Mouse (Mus musculus) Patski (cell line): ENCODE results near the gene Arfgap3. TPM values are rescaled to one million over a fixed set of nuclear protein-coding genes. Genes with fewer than 3 reads are reported as not detected.
"Not testable (repeated sequence)": the region's sequence is repeated elsewhere in the genome, so short reads cannot be mapped to it uniquely, and the experiment has no call there.

Experiments used
- ATAC-seq: fragments of 100-300 bp; one replicate; pipeline ENCODE4 v1.8.0; 2021
- CTCF ChIA-PET: fragments of 350-600 bp; sonication (Branson Sonifier 250); formaldehyde crosslinking; loops from one replicate; lab custom pipeline; 2022; ENCODE audit warnings: inconsistent platforms; lab: Charles Lee
- POLR2A ChIA-PET: fragments of 350-600 bp; sonication (Branson Sonifier 250); formaldehyde crosslinking; loops from one replicate; lab custom pipeline; 2022; ENCODE audit warnings: antibody characterized with exemption, inconsistent platforms; lab: Charles Lee
- DNase-seq: peaks from one replicate; pipeline ENCODE4 v3.0.0-alpha.2; 2011; ENCODE audit warnings: low read depth, low spot score
- H3K27me3 ChIP-seq: fragments of 371-371 bp; one replicate; pipeline ENCODE4 v1.5.1; 2021
- CTCF ChIP-seq: fragments of 100-300 bp; IDR thresholded peaks from one replicate; pipeline ENCODE4 v1.5.1; 2021
- in situ Hi-C: fragments of 300-500 bp; cut with MboI; formaldehyde crosslinking; loops from 3 replicates; pipeline ENCODE4 v1.11.1; 2018; ENCODE audit warnings: low pct_unique_long_range_greater_than_20kb, mixed read lengths
- polyA plus RNA-seq: library from polyadenylated mRNA; unstranded; gene quantifications from one replicate; pipeline ENCODE4 v1.2.3, GENCODE M21; 2021

The Arfgap3 gene
- polyA plus RNA-seq, 1 experiment from 2014 or later = 43.5 TPM

DNA sequence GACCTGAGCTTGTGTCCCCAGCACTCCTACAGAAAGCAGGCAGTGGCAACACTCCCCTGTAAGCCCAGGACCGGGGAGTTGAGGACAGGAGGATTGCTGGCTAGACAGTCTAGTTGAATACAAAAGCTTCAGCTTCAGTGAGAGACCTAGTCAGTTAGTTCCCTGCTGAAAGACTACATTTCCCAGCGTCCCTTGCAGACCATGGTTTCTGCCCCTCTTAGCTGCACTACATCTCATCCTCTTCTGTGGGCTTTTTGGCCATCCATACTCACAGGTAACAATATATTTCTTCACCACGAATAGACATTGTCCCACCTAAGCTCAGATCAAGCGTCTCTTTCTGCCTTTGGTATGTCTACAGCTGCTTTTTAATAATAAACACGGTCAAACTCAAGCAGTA is 67.7 kb downstream of the Arfgap3 start:
- no peaks in the 10 kb centered on the region for H3K27me3 ChIP-seq
- POLR2A ChIA-PET = no interaction called here
- DNase-seq = no peak
- no peak for ATAC-seq
- CTCF ChIA-PET = interaction anchor here (0.9 to 1.1 kb wide), 2 partner anchors 34 to 73 kb away, joined by 3 read pairs; no protein-coding TSS in a partner anchor
- in situ Hi-C loops = no loop called here
- TF ChIP-seq CTCF = no peak

DNA sequence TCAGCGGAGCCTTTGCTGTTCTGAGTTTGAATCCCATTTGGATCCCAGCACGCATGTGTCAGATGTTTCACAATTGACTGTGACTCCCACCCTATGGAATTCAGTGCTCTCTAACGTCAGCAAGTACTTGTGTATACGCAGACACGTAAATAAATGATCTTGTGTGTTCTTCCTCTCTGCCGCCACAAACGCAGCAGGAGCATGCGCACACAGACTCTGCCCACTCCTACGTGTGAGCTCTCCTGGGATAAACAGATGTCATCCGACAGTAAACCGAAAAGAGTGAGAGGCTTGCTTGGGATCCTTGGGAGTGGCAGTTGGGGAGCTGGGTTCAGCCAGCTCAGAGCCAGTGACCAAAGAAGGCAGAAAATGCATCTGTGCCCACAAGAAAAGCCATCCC is 68.7 kb downstream of the Arfgap3 start:
- POLR2A ChIA-PET = no interaction called here
- ATAC-seq (no peak), DNase-seq (no peak)
- in situ Hi-C loops = no loop called here
- no peak for TF ChIP-seq CTCF
- H3K27me3 ChIP-seq = no peaks in the 10 kb centered on the region
- CTCF ChIA-PET = interaction anchor here (1.1 kb wide), 1 partner anchor 66 kb away, joined by 3 read pairs; no protein-coding TSS in a partner anchor

DNA sequence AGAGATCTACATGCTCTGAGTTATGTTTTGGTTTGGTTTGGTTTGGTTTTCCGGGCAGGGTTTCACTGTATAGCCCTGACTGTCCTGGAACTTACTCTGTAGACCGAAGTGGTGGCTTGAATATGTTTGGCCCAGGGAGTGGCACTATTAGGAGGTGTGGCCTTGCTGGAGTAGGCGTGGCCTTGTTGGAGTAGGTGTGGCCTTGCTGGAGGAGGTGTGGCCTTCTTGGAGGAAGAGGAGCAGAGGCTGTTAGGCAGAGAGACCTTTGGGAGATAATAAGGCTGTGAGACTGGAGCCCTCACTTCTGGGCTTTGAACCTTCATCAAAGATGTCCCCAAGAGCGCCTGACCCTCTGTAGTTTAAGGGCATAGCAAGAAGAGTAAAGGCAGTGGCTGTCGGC is 71.5 kb downstream of the Arfgap3 start:
- CTCF ChIA-PET = no interaction called here
- H3K27me3 ChIP-seq = no peaks in the 10 kb centered on the region
- in situ Hi-C loops = no loop called here
- POLR2A ChIA-PET = no interaction called here
- no peak for TF ChIP-seq CTCF
- ATAC-seq (no peak), DNase-seq (no peak)

- in situ Hi-C loops = no loop called here
- no peak for TF ChIP-seq CTCF
- no peak for DNase-seq
- POLR2A ChIA-PET = no interaction called here
- no peaks in the 10 kb centered on the region for H3K27me3 ChIP-seq
- ATAC-seq = no peak
- CTCF ChIA-PET = interaction anchor here (1.7 kb wide), 1 partner anchor 12 kb away, joined by 3 read pairs; no protein-coding TSS in a partner anchor
These were observed 72.6 kb downstream of the Arfgap3 start for GRCm38 (mm10) chr15:83277451-83277850.

- DNase-seq, ATAC-seq, in situ Hi-C loops, H3K27me3 ChIP-seq, CTCF ChIA-PET, POLR2A ChIA-PET: not testable (repeated sequence)
These were observed 75.8 kb downstream of the Arfgap3 start for GRCm38 (mm10) chr15:83274237-83274636.

- ATAC-seq = no peak
- in situ Hi-C loops = no loop called here
- no peaks in the 10 kb centered on the region for H3K27me3 ChIP-seq
- TF ChIP-seq CTCF = no peak
- DNase-seq = no peak
- ChIA-PET POLR2A (interaction anchor here (0.6 kb wide), 1 partner anchor 205 kb away, joined by 3 read pairs; no protein-coding TSS in a partner anchor), CTCF (no interaction called here)
These were observed 77.0 kb downstream of the Arfgap3 start for GRCm38 (mm10) chr15:83273017-83273416.

DNA sequence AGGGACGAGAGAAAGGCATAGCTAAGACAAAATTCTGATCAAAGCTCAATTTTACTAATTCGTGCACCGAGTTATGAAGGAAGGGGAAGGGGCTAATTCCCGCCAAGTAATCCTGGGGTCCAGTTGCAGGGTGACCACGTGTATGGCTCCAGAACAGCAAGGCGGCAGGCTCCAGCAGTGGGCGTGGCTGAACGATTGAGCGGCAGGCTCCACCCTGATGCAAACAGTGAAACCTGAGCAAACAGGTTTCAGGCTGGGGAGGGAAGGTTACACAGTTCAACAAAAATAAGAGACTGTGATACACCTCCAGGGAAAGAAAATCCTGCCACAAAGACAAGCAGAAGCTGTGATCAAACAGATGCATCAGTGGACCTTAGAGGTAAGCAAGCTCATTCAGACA is 78.8 kb downstream of the Arfgap3 start:
- CTCF ChIA-PET, POLR2A ChIA-PET, ATAC-seq, DNase-seq, in situ Hi-C loops, H3K27me3 ChIP-seq: not testable (repeated sequence)

GRCm38 (mm10) chr15:83269985-83270384 is 80.1 kb downstream of the Arfgap3 start:
- in situ Hi-C loops, ATAC-seq, CTCF ChIA-PET, POLR2A ChIA-PET, DNase-seq, H3K27me3 ChIP-seq: not testable (repeated sequence)

DNA sequence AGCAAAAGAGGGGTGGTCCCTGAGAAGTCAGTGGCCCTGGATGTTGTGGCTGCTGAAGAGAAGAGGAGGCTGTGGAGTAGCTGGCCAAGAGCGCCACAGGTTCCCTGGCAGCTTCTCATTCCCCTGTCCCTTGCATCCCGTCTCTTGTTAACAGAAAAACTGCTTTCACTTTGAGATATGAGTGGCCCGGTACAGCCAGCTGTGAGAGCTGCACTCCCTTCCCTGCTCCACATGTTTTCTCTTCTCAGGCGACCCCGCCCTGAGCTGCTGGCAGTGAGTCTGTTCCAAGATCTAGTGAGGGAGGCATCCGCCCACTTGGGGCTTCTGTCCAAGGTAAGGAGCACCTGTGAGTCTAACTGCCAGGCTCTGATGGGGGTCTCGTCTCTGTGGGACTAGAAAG is 81.6 kb downstream of the Arfgap3 start:
- POLR2A ChIA-PET, H3K27me3 ChIP-seq, DNase-seq, CTCF ChIA-PET, in situ Hi-C loops, ATAC-seq: not testable (repeated sequence)

- DNase-seq (no peak), ATAC-seq (no peak)
- ChIA-PET CTCF (no interaction called here), POLR2A (no interaction called here)
- in situ Hi-C loops = no loop called here
- H3K27me3 ChIP-seq = no peaks in the 10 kb centered on the region
- TF ChIP-seq CTCF = no peak
These were observed 84.8 kb downstream of the Arfgap3 start for GRCm38 (mm10) chr15:83265269-83265668.

DNA sequence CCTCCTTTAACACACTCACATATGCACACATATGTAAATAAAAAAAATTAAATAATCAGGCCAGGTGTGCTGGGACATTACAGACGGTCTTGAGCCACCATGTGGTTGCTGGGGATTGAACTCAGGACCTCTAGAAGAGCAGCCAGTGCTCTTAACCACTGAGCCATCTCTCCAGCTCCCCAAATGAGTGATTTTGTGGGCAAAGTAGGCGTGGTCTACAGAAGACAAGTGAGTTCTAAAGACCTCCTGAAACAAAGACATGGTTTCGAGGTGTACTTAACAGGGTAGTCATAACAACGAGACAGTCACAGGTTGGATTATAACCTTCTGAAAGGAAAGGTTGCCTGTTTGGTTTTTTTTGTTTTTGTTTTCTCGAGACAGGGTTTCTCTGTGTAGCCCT is 86.6 kb downstream of the Arfgap3 start:
- CTCF ChIA-PET = no interaction called here
- in situ Hi-C loops = no loop called here
- H3K27me3 ChIP-seq = peaks cover 3% of the 10 kb centered on the region
- TF ChIP-seq CTCF = no peak
- ATAC-seq (no peak), DNase-seq (no peak)
- POLR2A ChIA-PET = no interaction called here

DNA sequence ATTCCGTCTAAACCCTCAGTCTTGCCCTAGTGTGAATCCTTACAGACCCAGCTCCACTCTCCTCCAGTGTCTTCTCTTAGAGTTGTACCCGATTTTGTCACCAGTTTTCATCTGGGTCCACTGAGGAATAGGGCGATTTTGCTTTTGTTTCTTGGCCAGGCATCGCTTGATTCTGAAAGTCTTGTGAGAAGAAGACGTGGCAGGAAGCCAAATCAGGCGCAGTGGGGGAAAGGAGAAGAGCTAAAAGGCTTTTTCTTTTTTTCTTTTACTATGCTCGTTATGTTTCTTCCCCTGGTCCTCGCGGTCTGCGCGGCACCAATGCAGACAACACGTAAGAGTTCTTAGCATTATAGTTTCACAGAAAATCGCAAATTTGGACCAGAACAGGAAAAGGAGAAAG is 92.1 kb downstream of the Arfgap3 start:
- TF ChIP-seq CTCF = no peak
- ChIA-PET CTCF (no interaction called here), POLR2A (no interaction called here)
- DNase-seq = no peak
- H3K27me3 ChIP-seq = peaks cover 3% of the 10 kb centered on the region
- no peak for ATAC-seq
- in situ Hi-C loops = no loop called here
